Mouse (Mus musculus) left cerebral cortex, postnatal 25 days (tissue): ENCODE results near the gene Chrna3. TPM values are rescaled to one million over a fixed set of nuclear protein-coding genes. Genes with fewer than 3 reads are reported as not detected.

Experiments
- DNase-seq, 2 experiments: peaks; one replicate each; pipeline ENCODE4 v3.0.0; 2022; ENCODE audit warnings: low spot score in 2 of 2, mixed read lengths in 1 of 2
- intact Hi-C: fragments of 180-260 bp; cut with DNase I; formaldehyde crosslinking; loops from one replicate; pipeline ENCODE4 v1.15.1; 2025
- total RNA-seq, 2 experiments: library from RNA; stranded (reverse); gene quantifications; 2 replicates each; pipeline ENCODE4 v1.2.3; 2021

Chrna3 gene
- under 1 TPM; 0.66 to 0.76 TPM for total RNA-seq

- DNase-seq: no peak
- intact Hi-C loops: no loop called here
Observed at GRCm38 (mm10) chr9:55026275-55026663, at the start of gene Chrna3. Gene Chrna3, minus strand, starts transcription at chr9:55026562.

- intact Hi-C loops: no loop called here
- DNase-seq: no peak
Observed at GRCm38 (mm10) chr9:55067965-55068265, 41.6 kb upstream of the Chrna3 start.

GRCm38 (mm10) chr9:55067260-55067964, 41.0 kb upstream of the Chrna3 start:
- DNase-seq: peak in 1 of 2 experiments; percentile 36
- intact Hi-C loops: no loop called here

- no peak for DNase-seq
- intact Hi-C loops: no loop called here
Observed at GRCm38 (mm10) chr9:55065241-55065640, 38.9 kb upstream of the Chrna3 start.

- no peak for DNase-seq
- intact Hi-C loops: no loop called here
Observed at GRCm38 (mm10) chr9:55058067-55058466, 31.7 kb upstream of the Chrna3 start.

GRCm38 (mm10) chr9:55055386-55055930, 29.1 kb upstream of the Chrna3 start:
- DNase-seq: no peak
- intact Hi-C loops: no loop called here

- intact Hi-C loops: no loop called here
- no peak for DNase-seq
Observed at GRCm38 (mm10) chr9:55048211-55048880, 22.0 kb upstream of the Chrna3 start, which contains the start of gene Chrnb4. Gene Chrnb4, minus strand, starts transcription at chr9:55048779.

GRCm38 (mm10) chr9:55046764-55047163, 20.4 kb upstream of the Chrna3 start:
- no peak for DNase-seq
- intact Hi-C loops: loop anchor here (2.0 kb wide), 1 partner anchor 64 kb away; no protein-coding TSS in a partner anchor

GRCm38 (mm10) chr9:55045001-55045400, 18.6 kb upstream of the Chrna3 start:
- intact Hi-C loops: no loop called here
- DNase-seq: no peak

GRCm38 (mm10) chr9:55043688-55044087, 17.3 kb upstream of the Chrna3 start:
- no peak for DNase-seq
- intact Hi-C loops: no loop called here

GRCm38 (mm10) chr9:55041389-55041788, 15.0 kb upstream of the Chrna3 start:
- DNase-seq: no peak
- intact Hi-C loops: no loop called here

GRCm38 (mm10) chr9:55039983-55040382, 13.6 kb upstream of the Chrna3 start:
- DNase-seq: no peak
- intact Hi-C loops: no loop called here

GRCm38 (mm10) chr9:55038948-55039347, 12.6 kb upstream of the Chrna3 start:
- intact Hi-C loops: no loop called here
- no peak for DNase-seq

GRCm38 (mm10) chr9:55031435-55032167, 5.2 kb upstream of the Chrna3 start:
- peak in 1 of 2 experiments; percentile 38 for DNase-seq
- intact Hi-C loops: no loop called here

GRCm38 (mm10) chr9:55025534-55026274, 658 bp downstream of the Chrna3 start:
- no peak for DNase-seq
- intact Hi-C loops: loop anchor here (2.0 kb wide), 1 partner anchor 285 kb away; no protein-coding TSS in a partner anchor

- intact Hi-C loops: loop anchor here (1.0 to 2.0 kb wide), 2 partner anchors 86 to 287 kb away; no protein-coding TSS in a partner anchor
Observed at GRCm38 (mm10) chr9:55023902-55024583, 2.3 kb downstream of the Chrna3 start.

GRCm38 (mm10) chr9:55023326-55023725, 3.0 kb downstream of the Chrna3 start:
- intact Hi-C loops: no loop called here
- DNase-seq: no peak

More at GRCm38 (mm10) chr9:55023902-55024583, 2.3 kb downstream of the Chrna3 start:
- peak; percentile 65 to 70 for DNase-seq

GRCm38 (mm10) chr9:55016926-55017325, 9.4 kb downstream of the Chrna3 start:
- intact Hi-C loops: no loop called here
- no peak for DNase-seq
